ENCODE assay signal across 13 mouse cellular contexts in genomic region chr8:56231930-56232329, GRCm38 (mm10).
A peak's percentile ranks its signal among the peaks of the same experiment; 100 is the strongest.
DNase-seq lines count a peak whose midpoint lies in the region; ATAC-seq and TF ChIP-seq lines count a peak whose summit lies in the region.
"Had no signal": no experiment of that assay in that cellular context is flagged by ENCODE, and none has a peak within 500 bp of the region (broad histone marks: within the 10 kb centered on the region; RNA-seq: fewer than 3 reads in every experiment).

No protein-coding gene starts in this region.

- no peak for TF ChIP-seq CTCF in stomach, postnatal 0 days (IDR thresholded peaks at IDR 0.05; ENCODE audit: low read depth)

- no peaks in the 10 kb centered on the region for H3K27me3 ChIP-seq in kidney, embryonic 16.5 days (ENCODE audit: insufficient read depth, low read length)
- H3K27me3 ChIP-seq in stomach, postnatal 0 days (ENCODE audit: control insufficient read depth, insufficient read depth, low read length), result no peaks in the 10 kb centered on the region
- H3K27me3 ChIP-seq: midbrain, embryonic 12.5 days had no signal

- WGBS in kidney, embryonic 16.5 days, result 89% methylated on average over 3 of the region's 3 CpGs
- 93% methylated on average over 3 of the region's 3 CpGs for WGBS in stomach, postnatal 0 days

- no peaks in the 10 kb centered on the region for H3K4me1 ChIP-seq in kidney, embryonic 16.5 days (ENCODE audit: insufficient read depth, low read length)
- no peaks in the 10 kb centered on the region for H3K4me1 ChIP-seq in stomach, postnatal 0 days (replicated peaks; ENCODE audit: control insufficient read depth, insufficient read depth)
- H3K4me1 ChIP-seq: forebrain, embryonic 10.5 days; midbrain, embryonic 12.5 days had no signal

- DNase-seq in kidney, adult 11 months, result peak; percentile 40
- DNase-seq in lung, postnatal 36 days, result peak; percentile 18
- no peak for DNase-seq in lung, postnatal 25 days (ENCODE audit: low spot score)
- DNase-seq in kidney, postnatal 10 days, result peak; percentile 55
- DNase-seq in stomach, postnatal 0 days (ENCODE audit: low spot score), result no peak
- DNase-seq in yolk sac, embryonic 10.5 days (ENCODE audit: low spot score), result no peak
- DNase-seq: cerebellum, postnatal 10 days; right cerebral cortex, postnatal 14 days had no signal

- no peaks in the 10 kb centered on the region for H3K9me3 ChIP-seq in kidney, embryonic 16.5 days (ENCODE audit: low read length)
- H3K9me3 ChIP-seq in stomach, postnatal 0 days (ENCODE audit: control insufficient read depth, low read length), result no peaks in the 10 kb centered on the region
- H3K9me3 ChIP-seq: forebrain, embryonic 10.5 days; midbrain, embryonic 12.5 days had no signal

- H3K9ac ChIP-seq in kidney, embryonic 16.5 days (replicated peaks; ENCODE audit: low read length), result no peak overlapping the region
- no peak overlapping the region for H3K9ac ChIP-seq in stomach, postnatal 0 days (ENCODE audit: low read length)
- H3K9ac ChIP-seq: liver, embryonic 14.5 days; midbrain, embryonic 12.5 days had no signal

- ATAC-seq in kidney, embryonic 16.5 days (ENCODE audit: low FRiP score, low TSS enrichment), result no peak
- ATAC-seq in stomach, postnatal 0 days (ENCODE audit: low FRiP score, low TSS enrichment), result no peak
- ATAC-seq: CD4-positive, CD25-positive, alpha-beta regulatory T cell, adult 4 months had no signal

- H3K4me3 ChIP-seq in kidney, embryonic 16.5 days (ENCODE audit: low read length), result no peak overlapping the region
- no peak overlapping the region for H3K4me3 ChIP-seq in stomach, postnatal 0 days (ENCODE audit: low read depth, low read length)
- H3K4me3 ChIP-seq: forebrain, embryonic 10.5 days; midbrain, embryonic 12.5 days had no signal

- no peak overlapping the region for H3K27ac ChIP-seq in kidney, embryonic 16.5 days (ENCODE audit: low read length)
- peak overlapping the region; percentile 5 for H3K27ac ChIP-seq in stomach, postnatal 0 days (replicated peaks)
- H3K27ac ChIP-seq: forebrain, embryonic 10.5 days; liver, embryonic 14.5 days; midbrain, embryonic 12.5 days had no signal

- H3K4me2 ChIP-seq in kidney, embryonic 16.5 days (replicated peaks; ENCODE audit: low read depth, low read length), result no peak overlapping the region
- H3K4me2 ChIP-seq in stomach, postnatal 0 days (replicated peaks; ENCODE audit: low read depth), result no peak overlapping the region
- H3K4me2 ChIP-seq: midbrain, embryonic 12.5 days had no signal

- no peak for TF ChIP-seq EP300 in stomach, postnatal 0 days (optimal IDR thresholded peaks at IDR 0.05)

- no peaks in the 10 kb centered on the region for H3K36me3 ChIP-seq in kidney, embryonic 16.5 days (ENCODE audit: insufficient read depth, low read length)
- H3K36me3 ChIP-seq in stomach, postnatal 0 days (ENCODE audit: control insufficient read depth, insufficient read depth, low read length), result no peaks in the 10 kb centered on the region
- H3K36me3 ChIP-seq: forebrain, embryonic 10.5 days; midbrain, embryonic 12.5 days had no signal

Comparison
In these comparisons a context has a peak if more than half of its experiments do, and no peak if none do; other contexts are left out.
1. DNase-seq: peak in kidney, adult 11 months (single experiment), lung, postnatal 36 days (single experiment) and kidney, postnatal 10 days (single experiment); none in lung, postnatal 25 days (single experiment), stomach, postnatal 0 days (single experiment) and yolk sac, embryonic 10.5 days (single experiment).